Mouse (Mus musculus) left cerebral cortex, postnatal 4 days (tissue): Measurements from ENCODE around the gene Rubcn. TPM values are rescaled to one million over a fixed set of nuclear protein-coding genes. Genes with fewer than 3 reads are reported as not detected.
A peak's percentile ranks its signal among the peaks of the same experiment; 100 is the strongest.

ENCODE experiments used
- DNase-seq: peaks from one replicate; pipeline ENCODE4 v3.0.0-alpha.2; 2022
- intact Hi-C: fragments of 180-260 bp; cut with DNase I; formaldehyde crosslinking; loops from one replicate; pipeline ENCODE4 v1.15.1; 2025
- total RNA-seq, 2 experiments: library from RNA; stranded (reverse); gene quantifications; 2 replicates each; pipeline ENCODE4 v1.2.3; 2021

Gene Rubcn
- total RNA-seq, 2 experiments from 2014 or later, result 72.4 to 78.3 TPM

GRCm38 (mm10) chr16:32822450-32822827 is 55.1 kb downstream of the Rubcn start:
- no peak for DNase-seq

GRCm38 (mm10) chr16:32821772-32822449 is 55.7 kb downstream of the Rubcn start:
- intact Hi-C loops, result no loop called here

More at GRCm38 (mm10) chr16:32822450-32822827, 55.1 kb downstream of the Rubcn start:
- intact Hi-C loops, result no loop called here

GRCm38 (mm10) chr16:32818441-32818840 is 59.1 kb downstream of the Rubcn start:
- no peak for DNase-seq
- intact Hi-C loops, result loop anchor here (10.0 kb wide), 1 partner anchor 66 kb away; no protein-coding TSS in a partner anchor

More at GRCm38 (mm10) chr16:32821772-32822449, 55.7 kb downstream of the Rubcn start:
- no peak for DNase-seq

DNA sequence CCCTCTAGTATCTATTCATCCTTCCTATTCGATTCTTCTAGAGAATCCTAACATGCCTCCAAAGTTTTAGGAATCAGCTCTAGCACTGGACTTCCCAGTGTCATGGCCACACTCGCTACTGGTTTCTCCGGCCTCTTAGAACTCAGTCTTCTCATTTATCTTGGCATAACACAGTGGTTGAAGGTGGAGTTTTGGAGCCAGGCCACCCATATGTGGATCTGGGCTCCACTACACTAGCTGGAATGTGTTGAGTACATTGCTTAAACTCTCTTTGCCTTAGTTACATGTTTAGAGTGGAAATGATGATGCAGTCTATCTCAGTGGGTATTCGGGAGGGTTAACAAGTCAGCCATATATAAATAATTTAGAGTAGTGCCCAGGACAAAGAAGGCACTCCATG is 59.5 kb downstream of the Rubcn start:
- intact Hi-C loops, result loop anchor here (10.0 kb wide), 1 partner anchor 67 kb away; no protein-coding TSS in a partner anchor
- DNase-seq, result no peak

- no peak for DNase-seq
Measured at GRCm38 (mm10) chr16:32815160-32815605, 62.4 kb downstream of the Rubcn start.

GRCm38 (mm10) chr16:32814539-32814938 is 63.0 kb downstream of the Rubcn start:
- DNase-seq, result peak; percentile 13
- intact Hi-C loops, result loop anchor here (10.0 kb wide), 1 partner anchor 70 kb away; no protein-coding TSS in a partner anchor

More at GRCm38 (mm10) chr16:32815160-32815605, 62.4 kb downstream of the Rubcn start:
- intact Hi-C loops, result loop anchor here (10.0 kb wide), 1 partner anchor 70 kb away; no protein-coding TSS in a partner anchor

- DNase-seq, result no peak
- intact Hi-C loops, result loop anchor here (10.0 kb wide), 1 partner anchor 71 kb away; no protein-coding TSS in a partner anchor
Measured at GRCm38 (mm10) chr16:32813771-32814170, 63.8 kb downstream of the Rubcn start.

GRCm38 (mm10) chr16:32813362-32813761 is 64.2 kb downstream of the Rubcn start:
- intact Hi-C loops, result loop anchor here (10.0 kb wide), 1 partner anchor 71 kb away; no protein-coding TSS in a partner anchor

DNA sequence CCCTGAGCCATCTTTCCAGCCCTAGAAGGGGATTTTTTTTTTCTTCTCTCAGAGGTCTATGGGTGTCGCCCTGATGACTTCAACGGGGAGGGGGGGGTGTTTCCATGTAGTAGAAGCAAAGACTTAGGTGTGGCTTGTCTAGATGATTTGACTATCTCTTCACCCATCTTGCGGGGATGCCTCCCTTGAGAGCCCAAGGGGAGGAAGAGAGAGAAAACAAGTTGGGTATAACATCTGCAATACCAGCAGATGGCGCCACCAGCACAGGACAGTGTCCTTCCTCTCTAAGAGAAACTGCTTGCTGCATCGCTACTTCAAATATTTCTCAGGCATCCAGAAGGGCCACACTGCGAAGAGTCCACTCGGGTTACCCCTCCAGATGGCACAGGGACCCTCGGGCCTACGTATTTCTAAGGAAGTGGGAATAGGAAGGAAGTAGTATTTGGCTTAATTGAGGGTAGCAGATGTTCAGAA is 64.6 kb downstream of the Rubcn start:
- peak; percentile 87 for DNase-seq
- intact Hi-C loops, result loop anchor here (10.0 kb wide), 1 partner anchor 72 kb away; no protein-coding TSS in a partner anchor

More at GRCm38 (mm10) chr16:32813362-32813761, 64.2 kb downstream of the Rubcn start:
- DNase-seq, result no peak

GRCm38 (mm10) chr16:32810321-32810720 is 67.2 kb downstream of the Rubcn start, which contains the start of gene Smbd1:
Gene Smbd1 (minus strand): TSS chr16:32810477.
- DNase-seq, result no peak
- intact Hi-C loops, result loop anchor here (10.0 kb wide), 1 partner anchor 74 kb away; no protein-coding TSS in a partner anchor

DNA sequence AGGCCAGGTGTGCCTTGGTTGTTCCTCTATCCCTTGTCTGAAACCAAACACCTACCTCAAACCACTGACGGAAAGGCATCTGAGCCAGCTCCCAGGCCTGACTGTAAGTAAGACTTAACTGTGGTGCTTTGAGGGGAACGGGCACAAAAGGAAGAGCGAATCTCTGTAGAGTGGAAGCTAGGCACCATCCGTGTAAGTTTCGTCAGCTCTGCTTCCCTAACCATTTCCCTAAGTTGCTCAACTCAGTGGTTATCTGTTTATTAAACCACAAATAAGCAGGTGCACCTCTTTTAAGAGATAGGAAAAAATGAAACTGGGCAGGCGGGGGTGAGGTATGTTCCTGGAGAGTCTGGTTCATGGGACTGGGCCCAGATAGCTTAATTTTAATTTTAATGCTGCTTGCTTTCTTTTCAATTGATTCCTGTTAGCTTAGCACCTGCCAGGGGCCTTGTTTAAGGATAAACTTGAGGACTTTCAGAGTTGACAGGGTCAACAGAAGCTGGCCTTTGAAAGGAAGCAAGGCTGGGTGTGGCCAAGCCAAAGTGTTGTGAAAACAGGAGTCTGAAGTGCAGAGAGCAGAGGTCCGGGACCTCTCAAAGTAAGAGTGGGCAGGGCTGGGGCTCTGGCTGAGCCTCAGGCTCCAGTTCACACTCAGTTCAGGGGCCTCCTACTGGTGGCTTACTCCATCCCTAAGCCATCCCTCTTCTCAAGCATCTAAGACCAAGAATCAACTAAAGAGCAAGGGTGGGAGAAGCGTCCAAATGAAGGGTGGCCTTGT is 70.0 kb downstream of the Rubcn start:
- intact Hi-C loops, result no loop called here
- DNase-seq, result no peak

DNA sequence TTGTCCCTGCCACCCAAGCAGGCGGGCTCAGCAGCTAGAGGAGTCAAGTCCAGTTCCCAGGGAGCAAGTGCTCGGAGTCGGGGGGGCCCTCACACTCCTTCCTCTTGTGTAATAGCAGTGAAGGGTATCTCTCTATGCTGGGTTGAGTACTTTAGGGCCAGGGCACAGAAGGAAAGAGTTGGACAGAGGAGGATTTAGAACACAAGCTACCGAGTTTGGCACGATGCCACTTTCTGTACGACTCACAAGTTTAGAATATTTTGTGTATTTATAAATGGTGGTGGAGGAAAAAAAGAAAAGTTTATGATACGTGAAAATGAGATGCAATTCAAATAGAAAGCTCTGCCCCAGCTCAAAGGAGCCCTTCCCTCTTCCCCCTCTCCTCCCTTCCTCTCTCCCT is 72.4 kb downstream of the Rubcn start:
- intact Hi-C loops, result no loop called here
- no peak for DNase-seq

DNA sequence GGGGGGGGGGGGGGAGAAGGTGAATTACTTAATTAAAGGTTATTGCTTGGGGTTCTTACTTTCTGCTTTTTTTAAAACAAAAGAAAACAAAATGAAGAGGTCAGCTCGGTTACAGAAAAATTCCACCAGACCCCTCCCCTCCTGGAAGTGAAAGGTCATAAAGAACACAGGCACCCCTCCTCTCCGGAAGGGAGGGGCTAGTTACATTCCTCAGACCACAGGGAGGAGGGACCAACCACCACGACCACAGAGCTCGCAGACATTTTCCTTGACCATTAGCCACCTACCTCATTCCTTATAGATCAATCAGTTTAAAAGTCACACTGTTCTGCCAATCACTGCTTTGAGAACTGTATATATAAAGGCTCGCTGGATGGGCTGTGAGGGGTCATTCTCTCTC is 73.7 kb downstream of the Rubcn start:
- DNase-seq, result no peak
- intact Hi-C loops, result no loop called here

GRCm38 (mm10) chr16:32803252-32803853 is 74.2 kb downstream of the Rubcn start:
- intact Hi-C loops, result no loop called here
- DNase-seq, result peak; percentile 88

DNA sequence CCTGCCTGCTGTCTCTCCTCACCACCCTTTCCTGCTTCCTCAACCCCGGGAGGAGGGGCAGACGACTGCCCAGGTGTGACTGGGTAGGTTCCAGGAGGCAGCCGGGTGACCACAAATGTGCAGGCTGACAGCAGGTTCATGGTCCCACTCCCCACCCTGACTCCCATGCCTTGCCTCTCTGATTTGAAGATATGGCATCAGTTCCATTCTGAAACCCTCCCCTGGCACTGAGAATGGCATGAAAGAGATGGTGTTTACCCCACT is 80.2 kb downstream of the Rubcn start, which contains the start of gene Muc20:
Gene Muc20, minus strand, starts transcription at position 10 of the 264 bp plus-strand sequence.
- DNase-seq, result no peak
- intact Hi-C loops, result no loop called here

DNA sequence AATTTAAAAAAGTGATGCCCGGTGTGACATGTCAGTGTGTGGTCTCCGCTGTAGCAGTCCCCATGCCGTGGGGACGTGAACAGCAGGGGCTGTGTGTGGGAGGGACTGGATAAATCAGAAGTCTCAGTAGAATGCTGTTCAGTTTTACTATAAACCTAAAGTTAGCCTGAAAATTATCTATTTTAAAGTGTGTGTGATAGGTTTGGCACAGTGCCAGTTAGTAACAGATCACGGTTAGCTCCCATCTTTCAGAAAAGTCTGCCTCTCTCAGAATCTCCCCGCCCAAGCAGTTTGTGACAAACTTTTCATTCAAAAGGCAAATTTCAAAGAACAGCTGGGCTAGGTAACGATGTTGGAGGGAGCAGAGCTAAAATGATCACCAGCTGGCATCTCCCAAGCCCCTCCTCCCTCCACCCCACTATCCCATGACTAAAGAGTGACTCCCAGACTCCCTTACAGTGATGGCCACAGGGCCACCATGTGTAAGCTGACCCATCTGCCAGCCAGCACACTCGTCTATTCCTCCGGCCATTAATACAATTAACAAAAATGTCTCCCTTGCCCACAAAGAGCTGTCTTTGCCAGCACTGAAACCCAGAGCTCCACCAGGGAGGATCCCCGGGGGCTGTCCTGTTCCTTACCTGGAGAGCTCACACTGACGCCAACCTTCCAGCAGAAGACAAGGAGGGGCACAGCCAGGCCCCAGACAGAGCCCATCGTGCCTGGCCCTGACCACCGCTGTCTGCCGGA is 80.7 kb downstream of the Rubcn start:
- intact Hi-C loops, result no loop called here
- DNase-seq, result peak; percentile 19

GRCm38 (mm10) chr16:32795177-32795576 is 82.4 kb downstream of the Rubcn start:
- intact Hi-C loops, result no loop called here
- no peak for DNase-seq

- no peak for DNase-seq
- intact Hi-C loops, result no loop called here
Measured at GRCm38 (mm10) chr16:32790056-32790455, 87.5 kb downstream of the Rubcn start.

DNA sequence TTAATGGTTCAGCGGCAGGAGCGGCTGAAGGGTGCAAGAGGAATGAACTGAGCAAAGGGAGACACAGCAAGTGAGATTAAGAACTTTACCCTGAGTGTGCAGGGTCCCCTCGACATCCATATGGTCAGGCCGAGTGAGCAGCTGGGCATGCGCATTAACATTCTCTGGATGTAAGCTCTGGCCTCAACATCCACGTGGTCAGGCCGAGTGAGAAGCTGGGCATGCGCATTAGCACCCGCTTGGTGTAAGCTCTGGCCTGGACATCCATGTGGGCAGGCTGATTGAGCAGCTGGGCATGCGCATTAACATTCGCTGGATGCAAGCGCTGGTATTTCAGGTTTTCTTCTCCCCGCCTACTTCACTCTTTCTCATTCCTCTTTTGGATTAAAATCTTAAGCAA is 92.7 kb downstream of the Rubcn start:
- peak; percentile 56 for DNase-seq
- intact Hi-C loops, result no loop called here
